Mouse (Mus musculus) v-Abl transformed pro-B cells (cell line): ENCODE measurements at regions not wholly inside any gene's neighbourhood (a gene's known extent, or its start where the extent isn't known, plus 50 kb on each side); places are given as distances from the start of the nearest gene placed in this dataset.

Experiments
- in situ Hi-C, 2 experiments: fragments of 400-800 bp; cut with MboI; formaldehyde crosslinking; loops; one replicate each; pipeline ENCODE4 v1.15.1; 2025; ENCODE audit not compliant: unreplicated experiment in 2 of 2

DNA sequence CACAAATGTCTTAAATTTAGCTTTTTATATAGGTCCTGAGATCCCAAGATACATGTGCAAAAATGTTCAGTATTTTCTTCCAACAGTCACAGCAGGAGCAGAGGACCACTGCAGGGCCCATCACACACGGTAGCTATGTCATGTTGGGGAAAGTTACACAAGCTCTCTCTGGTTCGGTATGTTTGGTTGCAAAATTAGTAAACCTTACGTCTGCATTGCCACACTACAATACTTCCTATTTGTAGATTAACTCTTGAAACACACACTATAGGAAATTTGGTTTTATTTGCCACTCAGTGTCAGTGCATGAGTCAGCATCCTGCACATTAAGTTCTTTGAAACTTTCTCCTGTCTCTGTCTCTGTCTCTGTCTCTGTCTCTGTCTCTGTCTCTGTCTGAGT is 82.0 kb downstream of the Cth start:
- in situ Hi-C loops: loop anchor here in 1 of 2 experiments (5.0 to 10.0 kb wide), 2 partner anchors 121 to 278 kb away; partner anchors contain the start of gene Ptger3

DNA sequence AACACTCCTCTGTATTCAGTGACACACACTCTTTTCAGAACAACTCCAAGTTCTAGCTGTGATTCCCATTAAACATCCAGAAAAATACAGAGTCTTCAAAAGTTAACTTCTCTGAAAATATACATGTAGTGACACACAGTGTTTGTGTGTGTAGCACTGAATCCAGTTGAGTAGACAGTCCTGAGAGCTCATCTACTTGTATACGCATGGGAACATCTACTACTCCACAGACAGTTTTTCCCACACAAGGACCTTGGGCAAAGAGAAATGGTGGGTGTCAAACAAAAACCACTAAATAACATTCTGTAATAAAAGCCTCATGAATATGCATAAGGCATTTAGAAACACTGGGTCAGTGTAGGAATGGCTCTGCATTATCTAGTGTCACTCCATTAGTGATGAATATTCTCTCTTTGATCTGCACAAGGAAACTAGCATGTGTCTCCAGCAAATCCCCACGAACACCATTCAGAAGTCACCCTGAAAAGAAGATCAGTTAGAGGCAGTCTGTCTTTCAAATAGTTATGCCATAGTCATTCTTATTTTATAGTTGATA is 83.6 kb downstream of the Cth start:
- in situ Hi-C loops: loop anchor here in 1 of 2 experiments (5.0 to 10.0 kb wide), 2 partner anchors 119 to 276 kb away; partner anchors contain the start of gene Ptger3

DNA sequence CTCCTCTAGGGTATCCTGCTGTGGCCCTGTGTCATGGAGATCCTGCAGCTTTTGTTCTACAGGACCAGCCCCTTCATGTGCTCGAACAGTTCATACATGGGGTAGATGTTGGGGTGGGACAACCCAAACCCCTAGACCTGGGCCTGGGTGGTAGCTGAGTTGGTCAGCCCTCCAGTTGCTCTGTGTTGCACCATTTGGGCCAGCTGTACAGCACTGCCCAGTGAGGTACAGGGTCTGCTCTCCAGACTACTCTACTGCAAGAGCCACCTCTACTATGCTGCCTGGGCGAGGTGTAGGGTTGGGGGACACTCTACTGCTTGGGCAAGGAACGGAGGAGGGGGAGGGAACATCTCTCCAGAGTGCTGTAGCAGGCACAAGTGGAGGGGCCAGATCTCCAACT is 120.6 kb downstream of the Cth start:
- in situ Hi-C loops: no loop called here

- in situ Hi-C loops: no loop called here
Measured at GRCm38 (mm10) chr3:157803356-157803755, 121.5 kb downstream of the Cth start.

DNA sequence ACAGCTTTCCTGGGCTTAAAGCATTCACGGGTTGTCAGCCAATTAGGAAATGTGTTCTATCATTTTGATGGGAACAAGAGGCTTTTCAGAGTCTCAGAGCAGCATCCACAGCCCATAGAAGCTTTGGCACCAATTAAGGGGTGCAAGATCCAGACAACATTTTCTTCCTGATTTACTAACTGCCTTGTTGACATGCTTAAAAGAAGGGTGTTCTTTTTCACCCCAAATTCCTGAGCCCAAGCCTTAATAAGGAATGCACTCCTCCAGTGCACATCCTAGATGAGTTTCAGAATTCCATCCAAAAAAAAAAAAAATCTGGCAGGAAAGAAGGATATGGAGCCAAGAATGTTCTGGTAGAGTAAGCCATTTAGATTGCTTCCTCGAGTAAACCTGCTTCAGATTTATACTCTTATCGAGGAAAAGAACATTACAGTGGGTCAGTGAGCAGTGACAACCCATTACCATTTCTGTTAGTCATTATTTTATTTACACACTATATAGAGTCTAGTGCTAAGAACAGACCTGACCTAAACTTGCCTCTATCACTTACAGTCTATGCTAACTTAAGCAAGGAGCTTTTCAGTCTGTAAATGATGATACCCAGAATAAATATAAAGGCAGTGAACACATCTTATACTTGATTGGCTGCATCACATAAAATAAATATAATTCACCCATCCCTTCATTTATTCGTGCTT is 137.2 kb downstream of the Cth start:
- in situ Hi-C loops: no loop called here

DNA sequence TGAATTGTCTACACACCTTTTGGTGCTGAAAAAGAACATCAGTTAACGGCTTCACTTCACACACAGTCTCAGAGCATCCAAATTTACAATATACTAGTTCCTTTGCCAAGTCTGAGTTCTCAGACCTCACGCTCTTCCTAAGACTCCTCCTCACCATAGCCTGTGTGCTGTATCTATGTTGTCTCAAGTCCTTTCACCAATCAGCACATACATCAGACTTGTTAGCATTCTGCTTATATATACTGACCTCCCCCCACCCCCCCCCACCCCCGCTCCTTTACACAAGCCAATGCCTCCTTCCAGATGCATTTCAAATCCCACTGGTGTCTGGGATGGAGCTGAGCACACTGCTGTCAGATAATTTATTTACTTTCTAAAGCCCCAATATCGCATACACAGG is 143.8 kb downstream of the Cth start:
- in situ Hi-C loops: no loop called here

DNA sequence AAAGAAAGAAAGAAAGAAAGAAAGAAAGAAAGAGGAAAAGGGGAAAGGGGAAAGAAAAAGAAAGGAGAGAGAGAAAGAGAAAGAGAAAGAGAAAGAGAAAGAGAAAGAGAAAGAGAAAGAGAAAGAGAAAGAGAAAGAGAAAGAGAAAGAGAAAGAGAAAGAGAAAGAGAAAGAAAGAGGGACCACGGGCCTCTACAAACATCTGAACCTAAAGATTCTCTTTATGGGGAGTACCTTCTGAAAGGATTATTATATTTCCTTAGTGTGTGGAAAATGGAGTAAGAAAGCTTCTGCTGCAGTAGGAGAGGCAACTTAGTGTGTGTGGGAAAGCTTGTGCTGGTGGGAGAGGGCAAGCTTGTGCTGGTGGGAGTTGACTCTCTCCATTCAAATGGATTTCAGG is 147.1 kb downstream of the Cth start:
- in situ Hi-C loops: no loop called here

GRCm38 (mm10) chr3:157763487-157764199 is 161.2 kb downstream of the Cth start:
- in situ Hi-C loops: no loop called here

DNA sequence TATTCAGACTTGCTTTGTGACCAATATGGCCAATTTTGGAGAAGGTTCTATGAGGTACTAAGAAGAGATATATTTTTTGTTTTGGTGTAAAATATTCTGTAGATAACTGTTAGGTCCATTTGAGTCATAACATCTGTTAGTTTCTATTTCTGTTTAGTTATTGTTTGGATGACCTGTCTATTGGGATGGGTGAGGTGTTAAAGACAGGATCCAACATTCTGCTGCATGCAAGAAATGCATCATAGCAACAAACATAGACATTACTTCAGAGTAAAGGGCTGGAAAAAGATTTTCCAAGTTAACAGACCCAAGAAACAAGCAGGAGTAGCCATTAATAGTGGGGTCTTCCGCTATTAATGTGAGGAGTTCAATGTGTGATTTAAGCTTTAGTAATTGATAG is 165.0 kb downstream of the Cth start:
- in situ Hi-C loops: no loop called here

- in situ Hi-C loops: no loop called here
Measured at GRCm38 (mm10) chr3:157754826-157755225, 170.1 kb downstream of the Cth start.

GRCm38 (mm10) chr3:157750266-157750665 is 174.6 kb downstream of the Cth start:
- in situ Hi-C loops: no loop called here

- in situ Hi-C loops: no loop called here
Measured at GRCm38 (mm10) chr3:157748395-157749037, 176.4 kb downstream of the Cth start.

DNA sequence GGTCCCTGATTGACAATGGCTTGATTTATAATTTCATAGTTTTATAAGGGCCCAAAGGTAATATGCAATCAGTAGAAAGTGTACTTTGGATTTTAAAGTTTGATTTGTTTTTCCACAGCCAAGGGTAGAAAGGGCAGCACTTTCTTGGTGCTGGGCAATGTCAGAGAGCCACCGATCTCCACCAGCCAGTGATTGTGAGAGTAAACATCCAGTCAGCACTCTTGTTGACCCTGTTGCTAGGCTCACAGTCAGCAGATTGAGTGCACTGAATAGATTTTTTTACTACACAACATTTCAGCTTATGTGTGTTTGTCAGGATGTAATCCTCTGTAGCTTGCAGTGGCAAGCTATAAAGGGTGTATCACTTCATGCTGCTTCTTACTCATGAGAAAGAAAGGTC is 176.3 kb downstream of the Ptger3 start:
- in situ Hi-C loops: no loop called here

DNA sequence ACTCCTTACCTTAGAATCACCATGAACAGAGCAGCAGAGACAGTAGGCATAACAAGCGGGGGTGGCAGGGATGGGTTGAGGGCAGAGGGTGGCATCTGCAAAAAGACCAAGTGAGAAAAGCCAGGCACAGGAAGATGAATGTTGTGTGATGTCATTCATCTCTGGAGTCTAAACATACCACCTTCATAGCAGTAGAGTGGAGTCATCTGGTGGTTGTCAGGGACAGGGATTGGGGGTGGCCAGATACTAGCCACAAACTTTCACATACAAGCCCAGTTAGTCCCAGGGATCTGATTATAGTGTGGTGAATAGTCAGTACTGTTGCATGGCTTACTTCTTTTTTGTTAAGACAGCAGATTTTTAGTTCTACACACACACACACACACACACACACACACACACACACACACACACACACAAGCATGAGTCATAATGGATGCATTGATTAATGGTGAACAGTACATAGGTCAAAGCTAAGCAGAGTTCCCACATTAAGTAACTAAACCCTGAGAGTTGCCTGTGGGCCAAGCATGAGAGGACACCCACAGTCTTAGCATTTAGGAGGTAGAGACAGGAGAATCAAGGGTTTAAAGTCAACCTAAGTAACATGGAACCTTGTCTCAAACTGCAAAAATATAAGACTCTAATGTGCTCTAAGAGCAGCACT is 173.1 kb downstream of the Ptger3 start:
- in situ Hi-C loops: no loop called here

GRCm38 (mm10) chr3:157732136-157732940 is 165.6 kb downstream of the Ptger3 start:
- in situ Hi-C loops: no loop called here

GRCm38 (mm10) chr3:157729711-157730367 is 163.1 kb downstream of the Ptger3 start:
- in situ Hi-C loops: no loop called here

DNA sequence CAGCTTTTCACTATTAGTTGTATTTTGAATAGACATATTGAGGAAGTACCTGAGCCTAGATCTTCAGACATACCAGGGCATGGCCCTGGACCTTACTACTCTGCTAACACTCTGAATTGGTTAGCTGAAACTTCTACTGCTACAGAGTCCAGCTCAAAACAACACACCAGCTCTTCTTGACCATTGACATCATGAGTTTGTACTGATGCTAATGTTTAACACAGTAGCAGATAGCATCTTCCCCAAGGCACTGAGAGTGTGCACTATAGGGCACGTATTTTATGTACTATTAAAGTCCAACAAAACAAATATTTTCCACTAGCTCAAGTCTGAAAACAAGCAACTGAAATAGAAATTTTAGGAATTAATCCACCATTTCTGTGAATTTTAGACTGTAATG is 157.8 kb downstream of the Ptger3 start:
- in situ Hi-C loops: loop anchor here in 1 of 2 experiments (5.0 kb wide), 1 partner anchor 118 kb away; no protein-coding TSS in a partner anchor

GRCm38 (mm10) chr3:157723184-157723583 is 156.5 kb downstream of the Ptger3 start:
- in situ Hi-C loops: loop anchor here in 1 of 2 experiments (5.0 kb wide), 1 partner anchor 119 kb away; no protein-coding TSS in a partner anchor

DNA sequence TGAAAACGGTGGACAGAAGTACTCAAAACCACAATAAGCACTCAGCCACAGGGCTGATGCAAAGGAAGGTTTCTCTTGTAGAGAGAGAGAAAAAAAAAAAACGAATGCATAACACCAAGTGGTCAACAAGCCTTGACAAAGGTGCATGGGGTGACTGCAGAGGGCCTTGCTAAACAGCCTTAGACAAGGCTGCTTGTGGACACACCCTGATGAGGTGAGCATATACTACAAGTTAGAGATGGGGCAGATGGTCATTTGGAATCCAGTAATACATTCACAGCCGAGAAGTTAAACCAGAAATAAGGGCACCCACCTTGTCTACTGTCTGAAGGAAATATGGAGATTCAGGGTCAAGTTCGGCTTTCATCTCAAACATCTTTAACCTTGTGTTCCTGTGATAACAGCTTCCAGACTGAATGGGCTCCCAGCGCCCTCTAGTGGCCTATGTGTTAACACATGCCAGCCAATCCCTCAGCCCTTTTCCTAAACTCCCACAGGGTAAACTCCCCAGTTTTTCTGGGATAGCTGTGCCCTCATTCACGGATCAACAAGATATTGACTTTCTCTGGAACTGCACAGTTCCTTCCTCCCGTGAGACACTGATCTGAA is 150.7 kb downstream of the Ptger3 start:
- in situ Hi-C loops: loop anchor here (5.0 kb wide), 1 partner anchor 155 kb away; no protein-coding TSS in a partner anchor
